Mouse (Mus musculus): ENCODE data around the gene Olfr680-ps1. TPM values are rescaled to one million over a fixed set of nuclear protein-coding genes. Genes with fewer than 3 reads are reported as not detected.

Olfr680-ps1 gene
- polyA plus RNA-seq (2012; rRNA removed): not detected in 2 replicates

DNA sequence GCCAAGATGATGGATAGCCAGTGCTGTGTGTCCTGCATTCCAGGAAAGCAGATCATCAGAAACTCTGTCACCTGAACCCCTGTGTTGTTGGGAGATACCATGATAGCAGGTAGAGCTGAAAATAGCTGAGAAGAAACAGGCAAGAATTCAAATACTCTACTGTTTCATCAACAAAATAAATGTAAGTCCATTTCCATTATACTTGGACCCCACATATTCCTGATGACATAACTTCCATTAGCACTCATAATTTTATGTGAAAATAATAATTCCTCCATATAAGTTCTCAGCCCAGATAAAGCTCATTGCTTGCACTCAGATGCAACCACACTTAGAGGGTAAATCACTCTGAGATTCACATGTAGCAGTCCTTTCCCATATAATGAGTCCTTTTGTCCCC is at the start of gene Olfr680-ps1:
TSS of gene Olfr680-ps1 (minus strand) at position 101 of the 400 bp plus-strand sequence.

DNA sequence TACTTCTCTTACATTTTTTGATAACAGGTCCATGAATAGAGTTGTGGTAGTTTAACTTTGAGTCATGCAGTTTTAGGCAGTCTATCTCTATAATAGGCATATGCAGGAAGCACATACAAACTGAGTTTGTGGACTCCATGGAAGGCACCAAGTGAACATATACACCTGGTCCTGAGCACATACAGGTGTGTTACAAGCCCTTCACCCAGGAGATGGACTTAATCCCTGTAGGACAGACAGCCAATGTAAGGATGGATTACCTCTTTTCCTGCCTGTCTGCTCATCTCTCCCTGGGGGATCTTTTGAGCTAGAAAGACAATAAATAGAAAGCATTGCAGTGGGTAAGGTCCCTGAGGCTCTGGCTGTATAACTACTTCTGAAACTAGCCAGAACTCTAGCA is 23.9 kb upstream of the Olfr680-ps1 start, which contains the start of gene Olfr681:
TSS of gene Olfr681 (plus strand) at position 301 of the 400 bp plus-strand sequence.

DNA sequence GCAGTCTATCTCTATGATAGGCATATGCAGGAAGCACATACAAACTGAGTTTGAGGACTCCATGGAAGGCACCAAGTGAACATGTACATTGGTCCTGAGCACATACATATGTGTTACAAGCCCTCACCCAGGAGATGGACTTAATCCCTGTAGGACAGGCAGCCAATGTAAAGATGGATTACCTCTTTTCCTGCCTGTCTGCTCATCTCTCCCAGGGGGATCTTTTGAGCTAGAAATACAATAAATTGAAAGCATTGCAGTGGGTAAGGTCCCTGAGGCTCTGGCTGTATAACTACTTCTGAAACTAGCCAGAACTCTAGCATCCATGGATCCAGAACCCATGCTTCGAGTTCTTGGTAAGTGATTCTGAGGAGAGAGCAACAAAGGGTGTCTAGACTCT is 11.7 kb downstream of the Olfr680-ps1 start, which contains the start of gene Olfr679:
TSS of gene Olfr679 (plus strand) at position 301 of the 400 bp plus-strand sequence.

DNA sequence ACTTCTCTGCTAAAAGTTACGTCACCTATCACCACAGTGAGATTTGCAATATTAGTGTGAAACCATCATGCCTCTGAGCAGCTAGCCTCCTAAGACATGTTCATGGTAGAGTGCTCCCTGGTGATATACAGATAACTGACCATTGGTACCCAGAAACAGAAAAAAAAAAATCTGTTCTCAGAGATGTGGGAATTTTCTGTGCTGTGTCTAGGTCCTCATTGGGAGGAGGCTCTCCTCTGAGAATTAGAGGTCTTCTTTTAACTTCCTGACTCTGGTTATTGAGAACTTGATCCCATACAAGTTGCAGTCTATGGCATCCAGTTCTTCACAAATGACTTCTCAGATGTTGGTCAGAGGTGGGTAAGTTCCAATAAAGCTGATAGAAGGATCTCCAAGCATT is 28.4 kb downstream of the Olfr680-ps1 start, which contains the start of gene Olfr678:
TSS of gene Olfr678 (plus strand) at position 301 of the 400 bp plus-strand sequence.

Other genes starting within 250 kb of the Olfr680-ps1 start
- gene Usp17la, start 235.8 kb downstream of the Olfr680-ps1 start, polyA plus RNA-seq (2012; rRNA removed): not detected in 2 replicates
- not detected in 2 replicates for gene Olfr665, start 214.8 kb downstream of the Olfr680-ps1 start, polyA plus RNA-seq (2012; rRNA removed)
- not detected in 2 replicates for gene Olfr666, start 196.9 kb downstream of the Olfr680-ps1 start, polyA plus RNA-seq (2012; rRNA removed)
- gene Olfr667, start 171.3 kb downstream of the Olfr680-ps1 start, polyA plus RNA-seq (2012; rRNA removed): not detected in 2 replicates
- gene Olfr668, start 164.8 kb downstream of the Olfr680-ps1 start, polyA plus RNA-seq (2012; rRNA removed): not detected in 2 replicates
- gene Olfr669, start 158.6 kb downstream of the Olfr680-ps1 start, polyA plus RNA-seq (2012; rRNA removed): not detected in 2 replicates
- gene Olfr670, start 130.2 kb downstream of the Olfr680-ps1 start, polyA plus RNA-seq (2012; rRNA removed): not detected in 2 replicates
- gene Olfr671, start 113.7 kb downstream of the Olfr680-ps1 start, polyA plus RNA-seq (2012; rRNA removed): not detected in 2 replicates
- not detected in 2 replicates for gene Olfr672, start 90.8 kb downstream of the Olfr680-ps1 start, polyA plus RNA-seq (2012; rRNA removed)
- gene Olfr675, start 64.4 kb downstream of the Olfr680-ps1 start, polyA plus RNA-seq (2012; rRNA removed): not detected in 2 replicates
- gene Olfr676, start 60.1 kb downstream of the Olfr680-ps1 start, polyA plus RNA-seq (2012; rRNA removed): not detected in 2 replicates
- not detected in 2 replicates for gene Olfr677, start 41.4 kb downstream of the Olfr680-ps1 start, polyA plus RNA-seq (2012; rRNA removed)
- gene Olfr678, start 28.3 kb downstream of the Olfr680-ps1 start, polyA plus RNA-seq (2012; rRNA removed): not detected in 2 replicates
- gene Olfr679, start 11.6 kb downstream of the Olfr680-ps1 start, polyA plus RNA-seq (2012; rRNA removed): not detected in 2 replicates
- not detected in 2 replicates for gene Olfr681, start 24.0 kb upstream of the Olfr680-ps1 start, polyA plus RNA-seq (2012; rRNA removed)
- not detected in 2 replicates for gene Olfr683, start 54.2 kb upstream of the Olfr680-ps1 start, polyA plus RNA-seq (2012; rRNA removed)
- gene Olfr684, start 70.8 kb upstream of the Olfr680-ps1 start, polyA plus RNA-seq (2012; rRNA removed): not detected in 2 replicates
- gene Olfr685, start 93.2 kb upstream of the Olfr680-ps1 start, polyA plus RNA-seq (2012; rRNA removed): not detected in 2 replicates
- not detected in 2 replicates for gene Olfr686, start 114.7 kb upstream of the Olfr680-ps1 start, polyA plus RNA-seq (2012; rRNA removed)
- gene Olfr688, start 195.3 kb upstream of the Olfr680-ps1 start, polyA plus RNA-seq (2012; rRNA removed): not detected in 2 replicates
- gene Olfr689, start 218.3 kb upstream of the Olfr680-ps1 start, polyA plus RNA-seq (2012; rRNA removed): not detected in 2 replicates
- not detected in 2 replicates for gene Olfr690, start 241.3 kb upstream of the Olfr680-ps1 start, polyA plus RNA-seq (2012; rRNA removed)
- not detected in 2 replicates for gene Olfr691, start 249.5 kb upstream of the Olfr680-ps1 start, polyA plus RNA-seq (2012; rRNA removed)

Measured in colon, adult 2 months (tissue).